Mouse (Mus musculus) thymus, postnatal 0 days (tissue): ENCODE data around the gene Apoa4. TPM values are rescaled to one million over a fixed set of nuclear protein-coding genes. Genes with fewer than 3 reads are reported as not detected.

ENCODE experiments used
- DNase-seq: peaks from one replicate; pipeline ENCODE4 v3.0.0-alpha.2; 2015; ENCODE audit warnings: low spot score
- polyA plus RNA-seq: library from polyadenylated mRNA; unstranded; fragments of >200 nt; fragmentation: Nextera tagmentation; extraction: Ambion mirVana; gene quantifications from 2 replicates; pipeline ENCODE4 v1.2.1, GENCODE M21; 2015

Gene Apoa4
- polyA plus RNA-seq, 1 experiment from 2014 or later: 2.9 TPM

DNA sequence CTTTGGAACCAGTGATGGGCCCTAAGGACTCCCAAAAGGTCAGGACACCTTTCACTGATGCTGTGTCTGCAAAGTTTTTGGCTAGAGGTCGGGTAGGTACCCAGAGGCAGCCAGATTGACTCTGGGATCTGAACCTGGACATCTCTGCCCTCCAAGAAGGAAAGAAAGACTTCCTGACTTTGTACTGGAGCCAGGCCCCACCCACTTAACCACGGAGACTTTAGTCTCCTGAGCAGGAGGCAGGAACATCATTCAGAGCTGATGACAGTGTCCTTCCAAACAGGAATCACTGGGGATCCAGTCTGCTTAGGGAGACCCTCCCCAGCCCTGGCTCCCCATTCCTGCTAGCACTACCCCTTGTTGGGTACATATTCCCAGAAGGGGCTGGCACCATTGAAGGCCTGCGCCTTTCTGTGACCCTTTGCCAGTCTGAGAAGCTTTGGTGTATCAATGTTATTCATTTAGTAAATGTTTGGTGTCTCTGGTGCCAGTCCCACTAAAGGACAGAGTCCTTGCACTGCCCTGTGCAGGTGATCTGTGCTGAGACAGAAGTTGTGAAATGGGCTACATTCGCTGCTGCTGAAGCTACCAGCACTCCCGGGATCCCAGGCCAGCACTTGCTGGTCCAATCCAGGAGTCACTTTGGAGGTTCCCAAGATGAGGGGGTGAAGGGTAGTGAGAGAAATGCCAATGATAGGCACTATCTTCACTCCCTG lies 15.4 kb upstream of the Apoa4 start:
- no peak for DNase-seq

- no peak for DNase-seq
Measured at GRCm38 (mm10) chr9:46227064-46227614, 13.4 kb upstream of the Apoa4 start.

GRCm38 (mm10) chr9:46228491-46228890 lies 12.0 kb upstream of the Apoa4 start, which contains the start of gene Apoa1:
Gene Apoa1 (plus strand): TSS chr9:46228580.
- no peak for DNase-seq

DNA sequence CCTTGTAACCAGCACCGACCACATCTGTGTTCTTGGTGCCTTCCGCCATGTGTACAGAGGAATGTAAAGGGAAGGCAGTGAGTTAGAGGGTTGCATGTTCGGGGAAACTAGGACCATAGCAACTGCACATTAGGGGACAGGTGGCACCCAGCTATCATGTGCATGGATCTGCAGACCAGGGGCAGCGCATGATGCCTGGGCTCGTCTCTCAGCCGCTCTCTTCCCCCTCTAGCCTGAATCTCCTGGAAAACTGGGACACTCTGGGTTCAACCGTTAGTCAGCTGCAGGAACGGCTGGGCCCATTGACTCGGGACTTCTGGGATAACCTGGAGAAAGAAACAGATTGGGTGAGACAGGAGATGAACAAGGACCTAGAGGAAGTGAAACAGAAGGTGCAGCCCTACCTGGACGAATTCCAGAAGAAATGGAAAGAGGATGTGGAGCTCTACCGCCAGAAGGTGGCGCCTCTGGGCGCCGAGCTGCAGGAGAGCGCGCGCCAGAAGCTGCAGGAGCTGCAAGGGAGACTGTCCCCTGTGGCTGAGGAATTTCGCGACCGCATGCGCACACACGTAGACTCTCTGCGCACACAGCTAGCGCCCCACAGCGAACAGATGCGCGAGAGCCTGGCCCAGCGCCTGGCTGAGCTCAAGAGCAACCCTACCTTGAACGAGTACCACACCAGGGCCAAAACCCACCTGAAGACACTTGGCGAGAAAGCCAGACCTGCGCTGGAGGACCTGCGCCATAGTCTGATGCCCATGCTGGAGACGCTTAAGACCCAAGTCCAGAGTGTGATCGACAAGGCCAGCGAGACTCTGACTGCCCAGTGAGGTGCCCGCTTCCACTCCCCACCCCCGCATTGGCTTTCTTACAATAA lies 10.7 kb upstream of the Apoa4 start:
- DNase-seq: peak; percentile 76

DNA sequence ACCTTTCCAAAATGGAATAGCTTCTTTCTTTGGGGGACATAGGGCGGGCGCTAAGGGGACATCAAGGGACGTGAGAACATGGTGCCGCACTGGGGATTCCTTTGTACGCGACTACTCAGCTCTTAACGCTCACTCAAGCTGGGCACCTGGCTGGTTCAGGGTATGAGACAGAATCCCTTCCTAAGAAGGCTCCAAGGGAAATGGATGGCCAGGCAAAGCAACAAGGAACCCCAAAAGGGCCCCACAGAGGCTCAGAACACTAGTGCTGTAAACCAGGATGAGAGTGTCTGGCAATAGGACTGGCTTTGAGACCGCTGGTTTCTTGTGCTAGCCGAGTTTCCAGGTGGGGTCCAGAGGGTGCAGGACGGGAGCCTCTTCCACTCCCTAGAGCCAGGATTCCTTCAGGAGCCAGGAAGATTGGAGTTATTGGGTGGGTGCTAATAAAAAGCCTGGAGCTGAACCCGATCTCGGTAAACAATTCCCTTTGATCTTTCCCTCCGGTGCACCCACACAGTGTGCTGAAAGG lies 10.0 kb upstream of the Apoa4 start:
- no peak for DNase-seq

GRCm38 (mm10) chr9:46235196-46235595 lies 5.3 kb upstream of the Apoa4 start:
- no peak for DNase-seq

GRCm38 (mm10) chr9:46235596-46235648 lies 5.1 kb upstream of the Apoa4 start, which contains the start of gene Apoc3:
Gene Apoc3 (minus strand): TSS chr9:46235636.
- no peak for DNase-seq

GRCm38 (mm10) chr9:46235649-46236048 lies 4.8 kb upstream of the Apoa4 start:
- no peak for DNase-seq

DNA sequence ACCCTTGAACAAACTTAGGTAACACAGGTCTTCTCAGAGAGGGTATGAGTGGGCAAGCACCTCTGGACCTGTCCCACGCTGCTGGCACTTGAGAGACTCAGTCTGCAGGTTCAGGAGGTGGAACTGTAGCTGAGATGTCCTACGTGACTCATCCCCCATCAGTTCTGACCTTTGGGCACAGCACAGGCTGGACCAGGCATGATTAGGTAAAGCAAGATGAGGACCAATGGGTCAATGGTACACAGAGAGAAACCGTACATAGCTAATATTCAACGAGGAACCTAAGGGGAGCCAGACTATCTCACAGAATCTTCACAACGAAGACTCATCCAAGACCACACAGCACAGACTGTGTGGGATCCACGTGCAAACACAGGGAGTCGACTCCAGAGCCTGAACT lies 1.6 kb upstream of the Apoa4 start:
- DNase-seq: no peak

DNA sequence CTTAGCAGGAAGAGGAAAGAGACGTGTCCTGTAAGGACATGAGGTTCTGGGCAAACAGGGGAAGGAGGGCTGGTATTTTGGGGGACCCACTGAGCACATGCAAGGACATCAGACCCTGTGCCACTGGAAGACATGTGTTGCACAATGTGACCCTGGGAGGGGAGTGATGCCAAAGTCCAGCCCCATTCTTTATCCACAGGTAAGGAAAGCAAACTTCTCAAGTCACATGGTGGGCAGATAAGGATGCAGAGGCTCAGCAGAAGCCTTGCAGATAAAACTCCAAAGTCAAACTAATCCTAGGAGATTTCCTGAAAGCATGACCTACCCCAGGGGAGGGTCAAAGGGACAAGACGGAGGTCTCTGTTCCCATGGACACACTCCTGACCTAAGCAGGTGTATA lies 1.3 kb downstream of the Apoa4 start:
- DNase-seq: no peak

DNA sequence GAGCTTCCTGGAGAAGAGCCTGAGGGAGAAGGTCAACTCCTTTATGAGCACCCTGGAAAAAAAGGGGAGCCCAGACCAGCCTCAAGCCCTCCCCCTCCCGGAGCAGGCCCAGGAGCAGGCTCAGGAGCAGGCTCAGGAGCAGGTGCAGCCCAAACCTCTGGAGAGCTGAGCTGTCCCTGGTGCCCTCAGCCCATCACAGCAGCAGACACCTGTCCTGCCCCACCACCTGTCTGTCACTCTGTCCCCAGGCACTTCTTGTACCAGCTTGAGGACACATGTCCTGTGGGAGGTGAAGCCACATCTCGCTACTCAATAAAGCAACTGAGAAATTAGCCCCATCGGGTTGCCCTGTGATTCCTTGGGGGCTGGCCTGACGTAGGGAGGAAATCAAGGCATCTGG lies 2.6 kb downstream of the Apoa4 start:
- DNase-seq: no peak

DNA sequence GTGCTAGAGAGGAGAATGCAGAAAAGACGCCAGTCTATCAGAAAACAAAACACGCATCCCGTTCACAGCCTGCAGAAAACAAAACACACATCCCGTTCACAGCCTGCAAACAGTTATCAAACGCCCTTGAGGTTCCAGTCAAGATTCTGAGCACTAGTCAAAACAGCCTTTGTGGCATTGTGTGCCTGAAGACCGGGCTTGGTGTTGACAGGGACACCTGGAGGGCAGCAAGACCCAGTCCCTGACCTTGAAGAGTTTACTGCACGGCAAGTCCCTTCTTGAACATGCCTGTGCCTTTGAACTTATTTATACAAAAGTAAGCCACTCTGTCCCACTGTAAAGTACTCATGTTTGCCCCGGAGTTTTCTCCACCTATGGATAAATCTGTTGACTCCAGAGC lies 3.1 kb downstream of the Apoa4 start:
- DNase-seq: no peak

DNA sequence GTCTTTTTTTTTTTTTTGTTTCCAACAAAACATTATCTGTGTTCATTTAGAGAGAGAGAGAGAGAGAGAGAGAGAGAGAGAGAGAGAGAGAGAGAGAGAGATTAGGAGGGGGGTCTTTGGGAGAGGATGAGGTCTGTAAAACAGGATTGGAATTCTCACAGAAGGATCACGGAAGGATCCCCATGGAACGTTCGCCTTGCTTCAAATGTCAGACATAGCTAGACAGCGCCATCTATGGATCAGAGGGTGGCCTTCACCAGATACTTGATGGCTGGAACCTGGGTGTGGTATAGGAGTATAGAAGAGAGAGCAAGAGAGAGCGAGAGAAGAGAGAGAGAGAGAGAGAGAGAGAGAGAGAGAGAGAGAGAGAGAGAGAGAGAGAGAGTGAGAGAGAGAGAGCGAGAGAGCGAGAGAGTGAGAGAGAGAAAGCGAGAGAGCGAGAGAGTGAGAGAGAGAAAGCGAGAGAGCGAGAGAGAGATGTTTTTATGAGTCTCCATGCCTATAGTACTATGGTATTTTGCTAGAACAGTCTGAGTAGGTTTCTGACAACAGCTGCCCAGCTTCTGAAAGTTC lies 6.3 kb downstream of the Apoa4 start:
- DNase-seq: peak; percentile 62

DNA sequence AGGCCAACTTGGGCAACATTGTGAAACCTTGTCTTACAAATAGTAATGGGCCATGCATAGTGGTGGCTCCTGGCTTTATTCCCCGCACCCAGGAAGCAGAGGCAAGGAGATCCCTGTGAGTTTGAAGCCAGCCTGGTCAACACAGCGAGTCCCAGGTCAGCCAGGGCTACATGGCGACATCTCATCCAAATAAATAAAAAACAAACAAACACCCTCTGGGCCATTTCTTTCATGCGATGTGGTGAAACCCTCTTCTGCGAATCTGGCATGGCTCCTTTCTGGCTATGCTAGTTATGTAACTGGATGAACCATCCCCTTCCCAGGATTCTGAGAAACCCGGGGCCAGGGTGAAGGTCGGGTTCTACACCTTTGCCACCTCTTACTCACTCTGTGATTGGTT lies 15.7 kb downstream of the Apoa4 start:
- no peak for DNase-seq

DNA sequence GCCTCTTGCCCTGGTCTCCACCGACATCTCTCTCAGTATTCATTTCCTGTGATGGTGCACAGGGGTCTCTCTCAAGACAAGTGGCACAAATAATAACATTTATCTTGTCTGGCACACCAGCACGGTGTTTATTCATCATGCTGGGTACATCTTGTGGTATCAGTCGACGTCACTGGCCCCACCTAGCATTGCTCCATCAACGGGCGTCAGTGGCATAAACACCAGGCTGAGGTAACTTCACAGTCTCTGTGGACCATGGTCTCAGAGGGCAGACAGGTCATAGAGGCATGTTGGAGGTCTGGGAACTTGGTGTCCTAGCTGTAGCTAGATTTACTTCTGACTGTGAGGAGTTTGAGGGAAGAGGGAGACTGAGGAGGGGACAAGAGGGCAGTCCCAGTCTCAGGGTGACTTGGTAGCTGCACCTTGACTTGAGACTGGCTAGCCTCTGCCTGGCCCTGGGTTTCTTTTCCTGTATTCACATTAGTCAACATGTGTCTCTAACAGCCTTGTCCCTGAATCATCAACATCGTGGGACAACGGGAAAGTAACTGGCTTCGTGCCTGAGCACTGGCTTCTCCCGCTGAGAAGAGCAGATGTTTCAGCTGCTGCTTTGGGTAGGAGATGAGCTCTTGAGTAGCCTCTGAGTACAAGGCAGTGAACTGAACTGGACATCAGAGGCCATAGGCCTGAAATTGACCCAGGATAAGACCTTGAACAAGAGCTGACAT lies 16.3 kb downstream of the Apoa4 start:
- DNase-seq: no peak

DNA sequence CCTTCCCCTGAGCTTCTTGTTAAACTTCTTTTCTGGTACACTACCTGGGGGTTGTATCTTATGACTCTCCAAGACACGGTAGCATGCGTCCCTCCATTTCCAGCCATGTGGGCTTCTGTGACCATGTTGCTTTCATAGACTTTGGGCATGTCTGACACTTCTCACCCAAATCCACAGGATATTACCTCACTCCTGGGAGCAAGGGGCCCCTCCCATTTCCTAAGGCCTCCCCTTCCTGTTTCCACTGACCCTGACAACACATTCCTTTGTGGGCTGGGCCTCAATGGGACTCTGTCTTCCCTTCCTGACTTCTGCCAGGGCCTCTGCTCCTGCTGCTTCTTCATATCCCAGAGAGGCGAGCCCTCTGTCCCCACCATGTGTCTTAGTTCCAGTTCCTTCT lies 17.1 kb downstream of the Apoa4 start:
- DNase-seq: no peak

DNA sequence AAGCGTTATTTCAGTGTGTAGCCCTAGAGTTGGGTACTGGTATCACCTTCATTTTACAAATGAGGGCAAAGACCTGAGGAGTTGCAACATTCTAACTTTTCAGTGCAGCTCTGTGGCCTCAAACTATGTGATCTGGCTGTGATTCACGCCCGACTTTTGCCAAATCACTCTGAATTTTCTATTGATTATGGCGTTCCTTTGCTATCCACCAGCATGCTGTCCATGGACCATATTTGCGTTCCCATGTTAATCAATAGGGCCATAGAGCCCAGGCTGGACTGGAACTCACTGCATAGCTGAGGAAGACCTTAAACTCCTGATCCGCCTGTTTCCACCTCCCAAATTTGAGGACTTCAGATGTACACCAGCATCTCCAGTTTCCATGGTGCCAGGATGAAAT lies 18.6 kb downstream of the Apoa4 start:
- DNase-seq: no peak

DNA sequence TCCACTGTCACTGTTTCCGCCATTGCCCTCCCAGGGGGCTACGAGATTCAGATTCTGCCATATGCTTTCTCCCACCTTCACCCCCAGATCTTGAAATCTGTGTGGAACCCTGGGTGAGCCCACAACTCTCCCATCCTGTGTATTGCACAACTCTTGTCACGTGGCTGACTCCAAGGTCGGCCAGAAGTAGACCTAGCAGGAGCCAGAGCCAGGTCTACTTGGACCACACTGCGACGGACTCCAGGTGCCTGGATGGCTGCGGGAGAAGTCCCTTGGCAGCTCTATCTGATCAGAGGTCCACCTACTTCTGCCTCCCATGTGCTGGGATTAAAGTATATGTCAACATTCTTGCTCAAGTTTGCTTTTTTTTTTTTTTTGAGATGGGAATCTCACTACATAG lies 20.6 kb downstream of the Apoa4 start:
- DNase-seq: no peak

DNA sequence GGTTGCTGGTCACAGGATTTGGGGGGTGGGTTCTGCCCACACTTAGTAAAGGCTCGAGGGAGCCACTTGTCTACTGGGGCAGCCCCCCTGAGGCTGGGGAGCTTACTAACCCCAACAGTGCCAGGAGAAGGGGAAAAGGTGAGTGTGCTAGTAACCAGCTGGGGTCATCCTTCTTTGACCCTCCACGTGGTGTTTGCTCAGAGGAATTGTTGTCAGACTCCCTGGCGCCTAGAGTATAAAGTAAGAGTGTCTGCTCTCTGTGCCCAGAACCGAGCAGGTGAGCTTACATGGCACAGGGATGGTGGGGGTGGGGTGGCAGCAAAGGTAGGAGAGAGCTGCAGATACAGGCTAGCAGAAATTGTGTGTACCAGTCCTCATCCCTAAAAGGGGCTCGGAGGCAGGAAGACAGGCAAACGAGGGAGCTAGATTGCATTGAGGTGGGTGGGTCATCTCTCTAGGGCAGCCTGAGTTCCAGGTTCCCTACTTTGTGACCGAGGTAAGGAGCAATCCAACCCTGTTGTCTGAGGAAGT lies 27.9 kb downstream of the Apoa4 start, which contains the start of gene Apoa5:
Gene Apoa5, plus strand, starts transcription at position 291 of the 531 bp plus-strand sequence.
- no peak for DNase-seq

- DNase-seq: no peak
Measured at GRCm38 (mm10) chr9:46269125-46269524, 28.6 kb downstream of the Apoa4 start.

DNA sequence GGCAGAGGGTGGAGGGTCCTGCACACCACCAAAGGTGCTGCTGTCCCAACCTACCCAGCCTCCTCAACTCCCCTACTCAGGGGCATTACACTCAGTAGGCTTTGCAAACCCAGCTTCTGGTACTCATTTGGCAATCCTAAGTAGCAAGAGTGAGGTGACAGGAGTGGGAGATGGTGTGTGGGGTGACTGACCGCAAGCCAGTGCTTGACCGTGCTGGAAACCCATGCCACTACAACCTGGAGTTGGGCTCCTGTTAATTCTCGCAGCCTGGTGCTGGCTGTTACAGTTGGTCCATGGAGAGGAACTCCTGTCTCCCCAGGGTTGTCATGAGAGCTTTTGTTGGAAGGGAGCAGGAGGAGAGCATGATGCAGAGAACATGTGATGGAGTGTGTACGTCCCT lies 30.3 kb downstream of the Apoa4 start:
- DNase-seq: no peak
